Comparison of ENCODE assay signal across 9 mouse cellular contexts in genomic region chr13:89889074-89889473, GRCm38 (mm10).
DNase-seq lines count a peak whose midpoint lies in the region; ATAC-seq lines count a peak whose summit lies in the region.
"Had no signal": no experiment of that assay in that cellular context is flagged by ENCODE, and none has a peak within 500 bp of the region (broad histone marks: within the 10 kb centered on the region; RNA-seq: fewer than 3 reads in every experiment).

No protein-coding gene starts in this region.

- H3K36me3 ChIP-seq in midbrain, embryonic 11.5 days (ENCODE audit: control insufficient read depth, insufficient read depth, low read length) = no peaks in the 10 kb centered on the region
- no peaks in the 10 kb centered on the region for H3K36me3 ChIP-seq in midbrain, embryonic 10.5 days

- H3K4me3 ChIP-seq in midbrain, embryonic 11.5 days (ENCODE audit: low read depth, low read length) = no peak overlapping the region
- H3K4me3 ChIP-seq in midbrain, embryonic 10.5 days = no peak overlapping the region

- no peaks in the 10 kb centered on the region for H3K9me3 ChIP-seq in midbrain, embryonic 11.5 days (ENCODE audit: control insufficient read depth, low read length)
- no peaks in the 10 kb centered on the region for H3K9me3 ChIP-seq in midbrain, embryonic 10.5 days (replicated peaks)

- no peak for DNase-seq in midbrain, embryonic 11.5 days (ENCODE audit: low spot score, missing footprints)
- DNase-seq in midbrain, embryonic 10.5 days (ENCODE audit: low spot score) = no peak
- DNase-seq in adrenal gland, adult 8-10 months = peak; percentile 64
- DNase-seq in induced T-regulatory cell, adult 2 months (ENCODE audit: low read depth) = peak; percentile 3
- DNase-seq in yolk sac, embryonic 10.5 days (ENCODE audit: low spot score) = no peak
- no peak for DNase-seq in testis, postnatal 14 days (ENCODE audit: low spot score)
- no peak for DNase-seq in frontal cortex, postnatal 25 days (ENCODE audit: low spot score in 2 of 2)
- DNase-seq: right cerebral cortex, postnatal 4 days had no signal

- H3K27me3 ChIP-seq in midbrain, embryonic 11.5 days (ENCODE audit: control insufficient read depth, insufficient read depth, low read length) = no peaks in the 10 kb centered on the region
- no peaks in the 10 kb centered on the region for H3K27me3 ChIP-seq in midbrain, embryonic 10.5 days (ENCODE audit: low read depth, poor library complexity, severe bottlenecking)

- 74% methylated on average over 5 of the region's 5 CpGs for WGBS in midbrain, embryonic 11.5 days
- 76% methylated on average over 5 of the region's 5 CpGs for WGBS in midbrain, embryonic 10.5 days

- no peak overlapping the region for H3K27ac ChIP-seq in midbrain, embryonic 11.5 days (ENCODE audit: low read depth, low read length)
- H3K27ac ChIP-seq in midbrain, embryonic 10.5 days (replicated peaks) = no peak overlapping the region

- no peak overlapping the region for H3K4me2 ChIP-seq in midbrain, embryonic 11.5 days

- no peak overlapping the region for H3K9ac ChIP-seq in midbrain, embryonic 11.5 days (ENCODE audit: low read length)

- H3K4me1 ChIP-seq in midbrain, embryonic 11.5 days (ENCODE audit: control insufficient read depth, insufficient read depth, low read length) = no peaks in the 10 kb centered on the region
- 0 out of 2 replicates have a peak, but pooled peaks cover 2% of the 10 kb centered on the region for H3K4me1 ChIP-seq in midbrain, embryonic 10.5 days

- ATAC-seq in midbrain, embryonic 11.5 days (ENCODE audit: low FRiP score) = peak; percentile 66; the same call in 1 of the 2 replicates
- ATAC-seq in monocyte, adult 5-6 weeks (replicated peaks; ENCODE audit: insufficient number of reproducible peaks, low FRiP score, low TSS enrichment, poor library complexity, severe bottlenecking) = peak; percentile 95

Comparison
In these comparisons a context has a peak if more than half of its experiments do, and no peak if none do; other contexts are left out.
1. DNase-seq: peak in adrenal gland, adult 8-10 months (single experiment) and induced T-regulatory cell, adult 2 months (single experiment); none in midbrain, embryonic 11.5 days (single experiment), midbrain, embryonic 10.5 days (single experiment), yolk sac, embryonic 10.5 days (single experiment), testis, postnatal 14 days (single experiment) and frontal cortex, postnatal 25 days (0 of 2).